Mouse (Mus musculus) bone marrow macrophage, adult 2 months (primary cell): ENCODE measurements around the gene Myoz1. TPM values are rescaled to one million over a fixed set of nuclear protein-coding genes. Genes with fewer than 3 reads are reported as not detected.
A peak's percentile ranks its signal among the peaks of the same experiment; 100 is the strongest.

Experiments used
- H3K27ac ChIP-seq: 2 replicates; pipeline ENCODE4 v1.5.1; 2012; ENCODE audit warnings: low read depth, low read length; ENCODE audit not compliant: insufficient read depth
- H3K4me1 ChIP-seq: 2 replicates; pipeline ENCODE4 v1.6.1; 2012; ENCODE audit warnings: low read length; ENCODE audit not compliant: control insufficient read depth, insufficient read depth
- H3K4me3 ChIP-seq: 2 replicates; pipeline ENCODE4 v1.5.1; 2012; ENCODE audit warnings: mild to moderate bottlenecking, low read length, moderate library complexity; ENCODE audit not compliant: insufficient read depth
- CTCF ChIP-seq: IDR thresholded peaks from 2 replicates; pipeline ENCODE4 v1.5.1; 2012; ENCODE audit warnings: low read depth, mild to moderate bottlenecking, low read length, moderate library complexity
- POLR2A ChIP-seq: IDR thresholded peaks from 2 replicates; pipeline ENCODE4 v1.6.1; 2012; ENCODE audit warnings: mild to moderate bottlenecking, low read depth, low read length, borderline replicate concordance
- polyA plus RNA-seq: library from polyadenylated mRNA; stranded (reverse); fragments of >200 nt; gene quantifications from 2 replicates; pipeline ENCODE4 v1.2.4, GENCODE M21; 2012; ENCODE audit not compliant: missing spikeins, insufficient read depth, insufficient read length

The Myoz1 gene
- polyA plus RNA-seq, 1 experiment, result 5.1 TPM

DNA sequence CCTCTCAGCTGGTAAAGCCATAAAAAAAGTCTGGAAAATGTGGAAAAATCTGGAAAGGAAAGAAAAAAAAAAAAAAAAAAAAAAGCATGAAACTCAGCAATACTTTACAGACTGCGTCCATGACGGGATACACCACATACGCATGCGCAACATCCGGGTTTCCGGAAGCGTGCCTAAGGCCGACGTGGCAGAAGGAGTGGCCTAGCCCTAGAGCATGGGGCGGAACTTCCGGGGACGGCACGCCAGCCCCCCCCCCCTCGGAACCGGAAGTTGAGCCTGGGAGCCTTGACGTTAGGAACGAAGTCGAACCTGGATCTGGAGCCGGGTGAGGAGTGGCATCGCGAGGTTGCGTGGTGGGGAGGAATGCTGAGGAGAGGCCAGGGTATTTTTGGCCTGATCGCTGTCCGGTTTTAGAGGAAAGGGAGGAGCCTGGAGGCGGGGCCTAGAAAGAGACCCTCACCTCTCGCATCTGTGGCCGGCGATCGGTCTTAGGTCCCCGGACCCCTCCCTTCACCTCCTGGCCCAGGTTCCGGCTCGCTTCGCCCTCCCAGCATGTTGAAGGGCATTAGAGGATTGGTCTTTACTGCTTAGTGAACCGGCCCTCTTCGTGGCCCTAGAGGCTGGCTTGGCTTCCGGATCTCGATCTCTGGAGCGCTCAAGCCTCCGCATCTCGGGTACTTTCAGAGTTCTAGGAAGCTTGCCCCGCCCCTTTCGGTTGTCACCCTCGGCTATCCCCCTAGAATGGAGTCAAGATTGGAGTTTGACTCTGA is 17.9 kb upstream of the Myoz1 start, which contains the start of gene Sec24c:
Gene Sec24c, plus strand, starts transcription at position 245 of the 770 bp plus-strand sequence.
- TF ChIP-seq CTCF (no peak), POLR2A (no peak)
- Histone ChIP-seq H3K4me3 (peak within 1 kb of the TSS; percentile 88), H3K27ac (peak within 1 kb of the TSS; percentile 80), H3K4me1 (peaks cover 4% of the 10 kb centered on the region; the same call in 1 of the 2 replicates)

DNA sequence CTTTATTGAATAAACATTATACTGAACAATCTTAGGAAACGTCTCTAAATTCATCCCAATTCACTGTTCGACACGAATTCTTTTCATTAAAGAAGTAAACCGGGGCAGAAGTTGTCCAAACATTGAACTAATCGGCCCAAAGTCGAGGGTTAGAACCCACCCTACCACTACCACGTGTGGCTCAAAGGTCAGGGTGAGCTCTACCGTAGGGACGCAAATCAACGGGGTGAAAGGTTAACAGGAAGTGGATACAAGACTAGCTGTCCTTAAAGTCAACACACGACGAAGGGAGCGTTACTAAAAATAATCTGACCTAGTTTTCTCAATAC is 17.4 kb upstream of the Myoz1 start:
- TF ChIP-seq CTCF, result no peak
- no peak for TF ChIP-seq POLR2A
- Histone ChIP-seq H3K27ac (peak overlapping the region; percentile 61), H3K4me1 (peaks cover 4% of the 10 kb centered on the region; the same call in 1 of the 2 replicates), H3K4me3 (peak overlapping the region; percentile 36)

DNA sequence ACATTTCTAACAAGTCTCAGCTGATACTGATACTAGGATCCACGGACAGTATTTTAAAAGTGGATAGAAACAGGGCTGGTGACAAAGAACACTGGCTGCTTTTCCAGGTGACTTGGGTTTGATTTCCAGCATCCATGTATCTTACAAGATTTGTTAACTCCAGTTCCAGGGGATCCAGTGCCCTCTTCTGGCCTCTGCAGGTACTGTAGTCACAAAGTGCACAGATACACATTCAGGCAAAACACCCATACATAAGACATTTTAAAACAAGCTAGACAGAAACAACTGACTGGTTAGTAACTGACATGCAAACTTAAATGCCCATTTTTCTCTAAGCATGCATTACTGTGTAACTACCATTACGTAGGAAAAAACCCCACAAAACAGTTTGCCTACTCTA is 16.6 kb upstream of the Myoz1 start:
- Histone ChIP-seq H3K27ac (peak overlapping the region; percentile 13; the same call in 1 of the 2 replicates), H3K4me1 (peaks cover 4% of the 10 kb centered on the region; the same call in 1 of the 2 replicates), H3K4me3 (no peak overlapping the region)
- TF ChIP-seq POLR2A (no peak), CTCF (no peak)

- no peak within 1 kb of the TSS for H3K4me3 ChIP-seq
- H3K4me1 ChIP-seq, result peaks cover 1% of the 10 kb centered on the region; the same call in 1 of the 2 replicates
- H3K27ac ChIP-seq, result no peak within 1 kb of the TSS
- no peak for TF ChIP-seq POLR2A
- TF ChIP-seq CTCF, result no peak
Observed at GRCm38 (mm10) chr14:20668154-20668810, 11.9 kb upstream of the Myoz1 start, which contains the start of gene Synpo2l. TSS of gene Synpo2l (minus strand) at chr14:20668354.

GRCm38 (mm10) chr14:20667469-20667868 is 11.1 kb upstream of the Myoz1 start:
- no peak overlapping the region for H3K27ac ChIP-seq
- TF ChIP-seq CTCF, result no peak
- TF ChIP-seq POLR2A, result no peak
- no peaks in the 10 kb centered on the region for H3K4me1 ChIP-seq
- H3K4me3 ChIP-seq, result no peak overlapping the region

GRCm38 (mm10) chr14:20664436-20664835 is 8.1 kb upstream of the Myoz1 start:
- no peak overlapping the region for H3K27ac ChIP-seq
- H3K4me1 ChIP-seq, result peaks cover 4% of the 10 kb centered on the region
- H3K4me3 ChIP-seq, result no peak overlapping the region
- TF ChIP-seq CTCF, result no peak
- no peak for TF ChIP-seq POLR2A

GRCm38 (mm10) chr14:20663601-20664000 is 7.3 kb upstream of the Myoz1 start:
- no peak overlapping the region for H3K4me3 ChIP-seq
- H3K4me1 ChIP-seq, result peaks cover 4% of the 10 kb centered on the region
- no peak overlapping the region for H3K27ac ChIP-seq
- TF ChIP-seq POLR2A (no peak), CTCF (no peak)

DNA sequence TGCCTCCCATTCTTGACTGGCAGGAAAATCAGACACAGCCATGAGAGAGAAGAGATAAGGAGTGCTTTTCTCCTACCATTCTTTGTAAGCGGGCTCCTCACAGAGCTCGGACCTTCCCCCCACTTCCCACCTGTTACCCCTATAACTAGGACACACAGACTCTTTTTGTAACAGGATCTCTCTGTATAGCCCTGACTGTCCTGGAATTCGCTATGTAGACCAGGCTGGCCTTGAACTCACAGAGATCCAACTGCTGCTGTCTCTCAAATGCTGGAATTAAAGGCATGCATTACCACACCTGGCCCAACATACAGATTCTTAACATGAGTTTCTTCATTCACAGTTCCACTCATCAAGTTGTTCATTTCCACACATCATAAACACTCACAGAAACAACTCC is 6.4 kb upstream of the Myoz1 start:
- no peak overlapping the region for H3K4me3 ChIP-seq
- TF ChIP-seq CTCF, result no peak
- no peak for TF ChIP-seq POLR2A
- H3K4me1 ChIP-seq, result peaks cover 4% of the 10 kb centered on the region
- no peak overlapping the region for H3K27ac ChIP-seq

GRCm38 (mm10) chr14:20661661-20662331 is 5.5 kb upstream of the Myoz1 start:
- no peak for TF ChIP-seq POLR2A
- no peak for TF ChIP-seq CTCF
- H3K4me3 ChIP-seq, result peak overlapping the region; percentile 62
- peaks cover 4% of the 10 kb centered on the region for H3K4me1 ChIP-seq
- no peak overlapping the region for H3K27ac ChIP-seq
